Mouse (Mus musculus) C2C12 (cell line): ENCODE measurements around the gene Rcc2. TPM values are rescaled to one million over a fixed set of nuclear protein-coding genes. Genes with fewer than 3 reads are reported as not detected.

Experiments used
- H3K27me3 ChIP-seq: one replicate; pipeline ENCODE4 v1.6.1; 2011; ENCODE audit not compliant: control insufficient read depth, insufficient read depth, insufficient read length
- H3K36me3 ChIP-seq: one replicate; pipeline ENCODE4 v1.6.1; 2011; ENCODE audit not compliant: control insufficient read depth, insufficient read depth
- H3K4me3 ChIP-seq: one replicate; pipeline ENCODE4 v1.5.1; 2011; ENCODE audit warnings: mild to moderate bottlenecking, control low read depth; ENCODE audit not compliant: poor library complexity, insufficient read depth, severe bottlenecking
- H3K79me2 ChIP-seq: one replicate; pipeline ENCODE4 v1.6.1; 2011; ENCODE audit not compliant: control insufficient read depth, insufficient read depth
- H3K79me3 ChIP-seq: one replicate; pipeline ENCODE4 v1.6.1; 2011; ENCODE audit warnings: low read depth, control low read depth
- H3ac ChIP-seq: one replicate; pipeline ENCODE3; 2011; ENCODE audit warnings: low read depth; ENCODE audit not compliant: control insufficient read depth, insufficient read length
- CEBPB ChIP-seq: IDR thresholded peaks from one replicate; pipeline ENCODE4 v1.6.1; 2011; ENCODE audit warnings: low read depth, mild to moderate bottlenecking, control low read depth, moderate library complexity
- CTCF ChIP-seq: IDR thresholded peaks from one replicate; pipeline ENCODE4 v1.5.1; 2011; ENCODE audit not compliant: control insufficient read depth, insufficient read depth, insufficient read length
- FOSL1 ChIP-seq: IDR thresholded peaks from one replicate; pipeline ENCODE4 v1.8.0; 2011; ENCODE audit warnings: mild to moderate bottlenecking, low read length; ENCODE audit not compliant: poor library complexity, insufficient read depth, severe bottlenecking
- MAX ChIP-seq: IDR thresholded peaks from one replicate; pipeline ENCODE4 v1.6.1; 2011; ENCODE audit warnings: mild to moderate bottlenecking, control low read depth
- MYOD1 ChIP-seq: IDR thresholded peaks from one replicate; pipeline ENCODE4 v1.6.1; 2011; ENCODE audit warnings: low read depth; ENCODE audit not compliant: control insufficient read depth, insufficient read length
- MYOG ChIP-seq: IDR thresholded peaks from one replicate; pipeline ENCODE4 v1.6.1; 2011; ENCODE audit not compliant: control insufficient read depth, insufficient read length; ENCODE audit errors: extremely low read depth
- USF1 ChIP-seq: IDR thresholded peaks from one replicate; pipeline ENCODE4 v1.6.1; 2011; ENCODE audit warnings: low read depth, mild to moderate bottlenecking, control low read depth, moderate library complexity
- polyA plus RNA-seq: library from polyadenylated mRNA; unstranded; fragments of >200 nt; fragmentation: generic; extraction: Trizol; gene quantifications from one replicate; pipeline ENCODE4 v1.2.1, GENCODE M21; 2012; ENCODE audit warnings: missing spikeins

Rcc2 gene
- polyA plus RNA-seq, 1 experiment: 213 TPM

- Histone ChIP-seq H3K79me3 (no peaks in the 10 kb centered on the region), H3K36me3 (no peaks in the 10 kb centered on the region), H3ac (no peak overlapping the region), H3K79me2 (no peaks in the 10 kb centered on the region), H3K4me3 (no peak overlapping the region), H3K27me3 (peaks cover 9% of the 10 kb centered on the region)
- TF ChIP-seq MYOG (no peak), CEBPB (no peak), MAX (no peak), MYOD1 (no peak), FOSL1 (no peak), CTCF (no peak), USF1 (no peak)
Measured at GRCm38 (mm10) chr4:140731654-140732053, 31.3 kb downstream of the Rcc2 start.

GRCm38 (mm10) chr4:140732871-140733270 is 32.5 kb downstream of the Rcc2 start:
- Histone ChIP-seq H3K4me3 (no peak overlapping the region), H3K36me3 (no peaks in the 10 kb centered on the region), H3K79me2 (no peaks in the 10 kb centered on the region), H3ac (no peak overlapping the region), H3K27me3 (peaks cover 12% of the 10 kb centered on the region), H3K79me3 (no peaks in the 10 kb centered on the region)
- TF ChIP-seq USF1 (no peak), MYOG (no peak), FOSL1 (no peak), CEBPB (no peak), MAX (no peak), MYOD1 (no peak), CTCF (no peak)

GRCm38 (mm10) chr4:140740655-140741054 is 40.3 kb downstream of the Rcc2 start:
- H3ac ChIP-seq: no peak overlapping the region
- H3K27me3 ChIP-seq: peaks cover 17% of the 10 kb centered on the region
- no peaks in the 10 kb centered on the region for H3K79me2 ChIP-seq
- TF ChIP-seq MYOD1: no peak
- TF ChIP-seq CTCF: no peak
- no peak for TF ChIP-seq FOSL1
- TF ChIP-seq USF1: no peak
- no peak for TF ChIP-seq MYOG
- no peaks in the 10 kb centered on the region for H3K79me3 ChIP-seq
- H3K36me3 ChIP-seq: no peaks in the 10 kb centered on the region
- H3K4me3 ChIP-seq: no peak overlapping the region

GRCm38 (mm10) chr4:140741401-140741800 is 41.1 kb downstream of the Rcc2 start:
- H3K79me3 ChIP-seq: no peaks in the 10 kb centered on the region
- no peak overlapping the region for H3ac ChIP-seq
- peaks cover 12% of the 10 kb centered on the region for H3K27me3 ChIP-seq
- no peak overlapping the region for H3K4me3 ChIP-seq
- no peaks in the 10 kb centered on the region for H3K36me3 ChIP-seq
- TF ChIP-seq CTCF: no peak
- TF ChIP-seq MAX: no peak
- no peak for TF ChIP-seq MYOG
- no peak for TF ChIP-seq CEBPB
- TF ChIP-seq USF1: no peak
- TF ChIP-seq FOSL1: no peak
- TF ChIP-seq MYOD1: no peak
- H3K79me2 ChIP-seq: no peaks in the 10 kb centered on the region

- TF ChIP-seq MAX: no peak
- no peak for TF ChIP-seq CTCF
- no peak for TF ChIP-seq USF1
- TF ChIP-seq MYOG: no peak
- TF ChIP-seq FOSL1: no peak
- no peak for TF ChIP-seq MYOD1
- no peak for TF ChIP-seq CEBPB
- Histone ChIP-seq H3K36me3 (no peaks in the 10 kb centered on the region), H3ac (no peak within 1 kb of the TSS), H3K4me3 (no peak within 1 kb of the TSS), H3K27me3 (peaks cover 10% of the 10 kb centered on the region), H3K79me3 (no peaks in the 10 kb centered on the region), H3K79me2 (no peaks in the 10 kb centered on the region)
Measured at GRCm38 (mm10) chr4:140742543-140742942, 42.2 kb downstream of the Rcc2 start, which contains the start of gene Padi6. Gene Padi6 (minus strand): TSS chr4:140742643.

- H3K79me3 ChIP-seq: no peaks in the 10 kb centered on the region
- TF ChIP-seq CTCF: no peak
- H3K27me3 ChIP-seq: peaks cover 9% of the 10 kb centered on the region
- H3ac ChIP-seq: no peak overlapping the region
- no peaks in the 10 kb centered on the region for H3K79me2 ChIP-seq
- no peak overlapping the region for H3K4me3 ChIP-seq
- H3K36me3 ChIP-seq: no peaks in the 10 kb centered on the region
Measured at GRCm38 (mm10) chr4:140743086-140743485, 42.7 kb downstream of the Rcc2 start.
